Mouse (Mus musculus): ENCODE measurements at regions not wholly inside any gene's neighbourhood (a gene's known extent, or its start where the extent isn't known, plus 50 kb on each side); places are given as distances from the start of the nearest gene placed in this dataset.
"Not testable (repeated sequence)": the region's sequence is repeated elsewhere in the genome, so short reads cannot be mapped to it uniquely, and the experiment has no call there.

GRCm38 (mm10) chr12:20614766-20615165 lies 375.5 kb upstream of the Asap2 start:
- peak; percentile 54 for DNase-seq (ENCODE audit: low read depth, low spot score)
- H3K27me3 ChIP-seq (ENCODE audit: control insufficient read depth, insufficient read depth, low read length, poor library complexity, severe bottlenecking); H3K36me3 ChIP-seq (ENCODE audit: control insufficient read depth, insufficient read depth, low read length, poor library complexity, severe bottlenecking): not testable (repeated sequence)

Measured in splenic B cell, adult 2 months (primary cell).